Mouse (Mus musculus): ENCODE data around the gene Serpinb8. TPM values are rescaled to one million over a fixed set of nuclear protein-coding genes. Genes with fewer than 3 reads are reported as not detected.

Gene Serpinb8
- polyA plus RNA-seq, 1 experiment: 5.5 TPM

GRCm38 (mm10) chr1:107577514-107577913 lies 12.3 kb upstream of the Serpinb8 start:
- Histone ChIP-seq H3K27me3 (ENCODE audit: control insufficient read depth, insufficient read depth, insufficient read length) (no peaks in the 10 kb centered on the region), H3K4me3 (no peak overlapping the region), H3K36me3 (ENCODE audit: control insufficient read depth, insufficient read depth) (no peaks in the 10 kb centered on the region), H3K79me2 (ENCODE audit: control insufficient read depth, insufficient read depth) (no peaks in the 10 kb centered on the region), H3ac (ENCODE audit: control insufficient read depth, insufficient read length) (no peak overlapping the region), H3K4me2 (ENCODE audit: low read depth) (no peak overlapping the region)
- no peak for TF ChIP-seq REST (IDR thresholded peaks at IDR 0.05; ENCODE audit: insufficient read depth, insufficient read length)
- no peak for TF ChIP-seq CEBPB (IDR thresholded peaks at IDR 0.05; ENCODE audit: insufficient read depth, poor library complexity, severe bottlenecking)
- TF ChIP-seq MYOG (IDR thresholded peaks at IDR 0.05; ENCODE audit: control insufficient read depth in 1 of 3, insufficient read depth in 1 of 3, insufficient read length in 2 of 3, low read depth in 2 of 3): no peak
- no peak for TF ChIP-seq E2F4 (IDR thresholded peaks at IDR 0.05; ENCODE audit: insufficient read depth)
- TF ChIP-seq TCF12 (IDR thresholded peaks at IDR 0.05; ENCODE audit: insufficient read depth, poor library complexity, severe bottlenecking): no peak
- TF ChIP-seq USF1 (IDR thresholded peaks at IDR 0.05; ENCODE audit: low read depth): no peak
- TF ChIP-seq TCF3 (IDR thresholded peaks at IDR 0.05; ENCODE audit: insufficient read length, low read depth): no peak
- no peak for TF ChIP-seq POLR2A (IDR thresholded peaks at IDR 0.05; ENCODE audit: insufficient read length, low read depth)
- no peak for TF ChIP-seq MYOD1 (IDR thresholded peaks at IDR 0.05; ENCODE audit: control insufficient read depth in 1 of 3, insufficient read length in 2 of 3, low read depth in 2 of 3)
- TF ChIP-seq MAX (IDR thresholded peaks at IDR 0.05; ENCODE audit: low read depth): no peak
- no peak for TF ChIP-seq SRF (IDR thresholded peaks at IDR 0.05; ENCODE audit: control insufficient read depth, insufficient read length, low read depth)
- TF ChIP-seq POLR2AphosphoS2 (IDR thresholded peaks at IDR 0.05; ENCODE audit: insufficient read length, low read depth): no peak

DNA sequence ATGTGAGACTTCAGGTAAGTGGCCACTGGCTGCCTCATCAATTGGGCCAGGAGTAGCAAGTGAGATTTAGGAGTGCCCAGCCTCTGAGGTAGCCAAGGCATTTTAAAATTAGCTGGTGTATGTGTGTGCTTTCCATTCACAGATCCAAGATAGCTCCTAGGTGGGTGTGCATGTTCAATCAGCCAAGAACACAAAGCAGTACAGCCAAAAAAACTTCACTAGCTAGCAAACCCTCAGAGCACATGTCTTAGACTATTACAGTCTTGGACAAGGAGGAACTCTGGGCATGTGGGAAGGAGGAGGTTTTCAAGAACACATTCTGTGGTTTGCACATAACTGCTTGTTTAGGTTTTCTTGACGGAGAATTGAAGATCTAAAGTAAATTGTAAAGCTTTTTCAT lies 8.6 kb upstream of the Serpinb8 start:
- no peak overlapping the region for H3K4me3 ChIP-seq
- H3K79me2 ChIP-seq (ENCODE audit: control insufficient read depth, insufficient read depth): no peaks in the 10 kb centered on the region
- no peaks in the 10 kb centered on the region for H3K27me3 ChIP-seq (ENCODE audit: control insufficient read depth, insufficient read depth, insufficient read length)
- no peak overlapping the region for H3K4me2 ChIP-seq (ENCODE audit: low read depth)
- TF ChIP-seq MYOD1 (IDR thresholded peaks at IDR 0.05; ENCODE audit: control insufficient read depth in 1 of 3, insufficient read length in 2 of 3, low read depth in 2 of 3): no peak
- no peak for TF ChIP-seq MAX (IDR thresholded peaks at IDR 0.05; ENCODE audit: low read depth)
- TF ChIP-seq USF1 (IDR thresholded peaks at IDR 0.05; ENCODE audit: low read depth): no peak
- no peak for TF ChIP-seq POLR2AphosphoS2 (IDR thresholded peaks at IDR 0.05; ENCODE audit: insufficient read length, low read depth)
- TF ChIP-seq TCF3 (IDR thresholded peaks at IDR 0.05; ENCODE audit: insufficient read length, low read depth): no peak
- no peak for TF ChIP-seq POLR2A (IDR thresholded peaks at IDR 0.05; ENCODE audit: insufficient read length, low read depth)
- TF ChIP-seq MYOG (IDR thresholded peaks at IDR 0.05; ENCODE audit: control insufficient read depth in 1 of 3, insufficient read depth in 1 of 3, insufficient read length in 2 of 3, low read depth in 2 of 3): no peak
- no peak for TF ChIP-seq REST (IDR thresholded peaks at IDR 0.05; ENCODE audit: insufficient read depth, insufficient read length)
- no peaks in the 10 kb centered on the region for H3K36me3 ChIP-seq (ENCODE audit: control insufficient read depth, insufficient read depth)
- H3ac ChIP-seq (ENCODE audit: control insufficient read depth, insufficient read length): no peak overlapping the region

- no peak for TF ChIP-seq MYOD1 (IDR thresholded peaks at IDR 0.05; ENCODE audit: control insufficient read depth in 1 of 3, insufficient read length in 2 of 3, low read depth in 2 of 3)
- no peak for TF ChIP-seq USF1 (IDR thresholded peaks at IDR 0.05; ENCODE audit: low read depth)
- no peak for TF ChIP-seq MYOG (IDR thresholded peaks at IDR 0.05; ENCODE audit: control insufficient read depth in 1 of 3, insufficient read depth in 1 of 3, insufficient read length in 2 of 3, low read depth in 2 of 3)
- no peak for TF ChIP-seq SRF (IDR thresholded peaks at IDR 0.05; ENCODE audit: control insufficient read depth, insufficient read length, low read depth)
- no peak for TF ChIP-seq CEBPB (IDR thresholded peaks at IDR 0.05; ENCODE audit: insufficient read depth, poor library complexity, severe bottlenecking)
- TF ChIP-seq REST (IDR thresholded peaks at IDR 0.05; ENCODE audit: insufficient read depth, insufficient read length): no peak
- no peak for TF ChIP-seq TCF3 (IDR thresholded peaks at IDR 0.05; ENCODE audit: insufficient read length, low read depth)
- H3K4me3 ChIP-seq: no peak overlapping the region
- H3K36me3 ChIP-seq (ENCODE audit: control insufficient read depth, insufficient read depth): no peaks in the 10 kb centered on the region
- no peaks in the 10 kb centered on the region for H3K79me2 ChIP-seq (ENCODE audit: control insufficient read depth, insufficient read depth)
- H3K27me3 ChIP-seq (ENCODE audit: control insufficient read depth, insufficient read depth, insufficient read length): no peaks in the 10 kb centered on the region
- H3ac ChIP-seq (ENCODE audit: control insufficient read depth, insufficient read length): no peak overlapping the region
- no peak overlapping the region for H3K4me2 ChIP-seq (ENCODE audit: low read depth)
Observed at GRCm38 (mm10) chr1:107582900-107583299, 6.9 kb upstream of the Serpinb8 start.

DNA sequence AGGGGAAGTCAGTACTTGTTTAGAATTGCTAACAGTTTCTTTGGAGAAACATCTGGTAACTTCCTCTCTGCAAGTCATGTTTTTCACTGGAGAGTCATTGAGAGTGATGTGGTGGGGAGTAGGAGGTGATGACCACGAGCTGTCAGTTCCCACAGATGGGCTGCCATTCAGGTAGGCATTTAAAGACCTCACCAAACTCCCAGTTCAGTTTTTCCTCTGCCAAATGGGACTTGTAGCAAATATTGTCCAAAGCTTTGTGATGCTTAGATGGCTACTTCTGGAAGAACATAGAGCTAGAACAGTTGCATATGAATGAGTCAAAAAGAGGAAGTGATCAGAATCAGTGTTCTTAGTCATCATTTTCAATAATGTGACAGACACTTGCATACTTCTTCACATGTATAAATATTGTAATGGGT lies 5.8 kb upstream of the Serpinb8 start:
- H3K4me3 ChIP-seq: no peak overlapping the region
- no peaks in the 10 kb centered on the region for H3K36me3 ChIP-seq (ENCODE audit: control insufficient read depth, insufficient read depth)
- H3K4me2 ChIP-seq (ENCODE audit: low read depth): no peak overlapping the region
- no peaks in the 10 kb centered on the region for H3K27me3 ChIP-seq (ENCODE audit: control insufficient read depth, insufficient read depth, insufficient read length)
- TF ChIP-seq MAX (IDR thresholded peaks at IDR 0.05; ENCODE audit: low read depth) (no peak), MYOG (IDR thresholded peaks at IDR 0.05; ENCODE audit: control insufficient read depth in 1 of 3, insufficient read depth in 1 of 3, insufficient read length in 2 of 3, low read depth in 2 of 3) (no peak)
- no peak overlapping the region for H3ac ChIP-seq (ENCODE audit: control insufficient read depth, insufficient read length)
- H3K79me2 ChIP-seq (ENCODE audit: control insufficient read depth, insufficient read depth): no peaks in the 10 kb centered on the region

- Histone ChIP-seq H3ac (ENCODE audit: control insufficient read depth, insufficient read length) (no peak overlapping the region), H3K36me3 (ENCODE audit: control insufficient read depth, insufficient read depth) (no peaks in the 10 kb centered on the region), H3K4me3 (no peak overlapping the region), H3K4me2 (ENCODE audit: low read depth) (no peak overlapping the region), H3K27me3 (ENCODE audit: control insufficient read depth, insufficient read depth, insufficient read length) (no peaks in the 10 kb centered on the region), H3K79me2 (ENCODE audit: control insufficient read depth, insufficient read depth) (no peaks in the 10 kb centered on the region)
- no peak for TF ChIP-seq MYOD1 (IDR thresholded peaks at IDR 0.05; ENCODE audit: control insufficient read depth in 1 of 3, insufficient read length in 2 of 3, low read depth in 2 of 3)
- TF ChIP-seq E2F4 (IDR thresholded peaks at IDR 0.05; ENCODE audit: insufficient read depth): no peak
- no peak for TF ChIP-seq CEBPB (IDR thresholded peaks at IDR 0.05; ENCODE audit: insufficient read depth, poor library complexity, severe bottlenecking)
- TF ChIP-seq TCF12 (IDR thresholded peaks at IDR 0.05; ENCODE audit: insufficient read depth, poor library complexity, severe bottlenecking): no peak
- no peak for TF ChIP-seq MYOG (IDR thresholded peaks at IDR 0.05; ENCODE audit: control insufficient read depth in 1 of 3, insufficient read depth in 1 of 3, insufficient read length in 2 of 3, low read depth in 2 of 3)
- TF ChIP-seq POLR2A (IDR thresholded peaks at IDR 0.05; ENCODE audit: insufficient read length, low read depth): no peak
- no peak for TF ChIP-seq REST (IDR thresholded peaks at IDR 0.05; ENCODE audit: insufficient read depth, insufficient read length)
- no peak for TF ChIP-seq USF1 (IDR thresholded peaks at IDR 0.05; ENCODE audit: low read depth)
- no peak for TF ChIP-seq POLR2AphosphoS2 (IDR thresholded peaks at IDR 0.05; ENCODE audit: insufficient read length, low read depth)
- TF ChIP-seq MAX (IDR thresholded peaks at IDR 0.05; ENCODE audit: low read depth): no peak
- TF ChIP-seq TCF3 (IDR thresholded peaks at IDR 0.05; ENCODE audit: insufficient read length, low read depth): no peak
- TF ChIP-seq SRF (IDR thresholded peaks at IDR 0.05; ENCODE audit: control insufficient read depth, insufficient read length, low read depth): no peak
Observed at GRCm38 (mm10) chr1:107584932-107585331, 4.9 kb upstream of the Serpinb8 start.

Measured in myocyte (in vitro differentiated cells).